Mouse (Mus musculus): ENCODE results near the gene Trim26.

GRCm38 (mm10) chr17:36885132-36885790, 48.3 kb downstream of the Trim26 start:
- no peak for TF ChIP-seq CTCF (IDR thresholded peaks at IDR 0.05)
- TF ChIP-seq EP300 (IDR thresholded peaks at IDR 0.05; ENCODE audit: insufficient read depth, low read depth, low read length) = no peak
- no peak for TF ChIP-seq POLR2A (IDR thresholded peaks at IDR 0.05; ENCODE audit: insufficient read depth, low read depth, low read length)

Measured in heart, adult 2 months (tissue).